Mouse (Mus musculus) kidney, embryonic 14.5 days (tissue): ENCODE results near the gene Tradd. TPM values are rescaled to one million over a fixed set of nuclear protein-coding genes. Genes with fewer than 3 reads are reported as not detected.

Experiments used
- ATAC-seq: fragments of 200-750 bp; cut with Nextera tagmentation; 2 replicates; pipeline ENCODE4 v1.8.0; 2017; ENCODE audit warnings: moderate number of reproducible peaks, mild to moderate bottlenecking, moderate TSS enrichment, moderate library complexity; ENCODE audit not compliant: low FRiP score, low TSS enrichment
- H3K27ac ChIP-seq: fragments of 300-500 bp; sonication (generic); 2 replicates; pipeline ENCODE4 v1.5.1; 2014; ENCODE audit warnings: low read depth, mild to moderate bottlenecking, low read length, moderate library complexity, mixed read lengths
- H3K27me3 ChIP-seq: fragments of 300-500 bp; sonication (generic); 2 replicates; pipeline ENCODE4 v1.6.1; 2014; ENCODE audit warnings: mild to moderate bottlenecking, low read length; ENCODE audit not compliant: control insufficient read depth, insufficient read depth
- H3K36me3 ChIP-seq: fragments of 300-500 bp; sonication (generic); 2 replicates; pipeline ENCODE4 v1.6.1; 2014; ENCODE audit warnings: low read length, mixed read lengths; ENCODE audit not compliant: control insufficient read depth, insufficient read depth
- H3K4me1 ChIP-seq: fragments of 300-500 bp; sonication (generic); 2 replicates; pipeline ENCODE4 v1.6.1; 2014; ENCODE audit warnings: low read length, mixed read lengths; ENCODE audit not compliant: control insufficient read depth, insufficient read depth
- H3K4me2 ChIP-seq: fragments of 300-500 bp; sonication (generic); replicated peaks from 2 replicates; pipeline ENCODE4 v1.6.1; 2014; ENCODE audit warnings: low read depth, mild to moderate bottlenecking, low read length
- H3K4me3 ChIP-seq: fragments of 300-500 bp; sonication (generic); 2 replicates; pipeline ENCODE4 v1.5.1; 2014; ENCODE audit warnings: mild to moderate bottlenecking, low read length
- H3K9ac ChIP-seq: fragments of 300-500 bp; sonication (generic); 2 replicates; pipeline ENCODE4 v1.6.1; 2014; ENCODE audit warnings: low read depth, mild to moderate bottlenecking, low read length, moderate library complexity
- H3K9me3 ChIP-seq: fragments of 300-500 bp; sonication (generic); 2 replicates; pipeline ENCODE4 v1.6.1; 2016; ENCODE audit warnings: low read length; ENCODE audit not compliant: control insufficient read depth
- WGBS: fragments of 180-500 bp; shearing (Covaris S2); extraction: QIAGEN DNeasy Blood & Tissue Kit; methylation state at CpG from one replicate; pipeline ENCODE4 v1.1.7; 2014; 5-methylcytosine and 5-hydroxymethylcytosine counted together
- polyA plus RNA-seq: library from polyadenylated mRNA; unstranded; fragments of >200 nt; fragmentation: Nextera tagmentation; extraction: Ambion mirVana; gene quantifications from 2 replicates; pipeline ENCODE4 v1.2.1, GENCODE M21; 2014

Gene Tradd
- 13.1 and 15.7 TPM in 2 replicates for polyA plus RNA-seq

GRCm38 (mm10) chr8:105264024-105264982 lies at the start of gene Tradd, which contains the start of gene Fbxl8:
Gene Tradd (minus strand): TSS chr8:105264609.
Gene Fbxl8 (plus strand): TSS chr8:105264648.
- WGBS: 1% methylated on average over 54 of the region's 54 CpGs
- Histone ChIP-seq H3K4me2 (peak within 1 kb of the TSS; percentile 53), H3K4me1 (peaks cover 18% of the 10 kb centered on the region), H3K36me3 (no peaks in the 10 kb centered on the region), H3K27ac (no peak within 1 kb of the TSS), H3K27me3 (peaks cover 67% of the 10 kb centered on the region), H3K9ac (peak within 1 kb of the TSS; percentile 48), H3K9me3 (peaks cover 4% of the 10 kb centered on the region; the same call in 1 of the 2 replicates), H3K4me3 (peak within 1 kb of the TSS; percentile 61)
- peak; percentile 55 for ATAC-seq

GRCm38 (mm10) chr8:105313622-105314402 lies 49.4 kb upstream of the Tradd start:
- Histone ChIP-seq H3K36me3 (peaks cover 55% of the 10 kb centered on the region; the same call in 1 of the 2 replicates), H3K4me1 (no peaks in the 10 kb centered on the region), H3K9me3 (no peaks in the 10 kb centered on the region), H3K27ac (no peak overlapping the region), H3K9ac (no peak overlapping the region), H3K4me3 (no peak overlapping the region), H3K27me3 (no peaks in the 10 kb centered on the region), H3K4me2 (no peak overlapping the region)
- no peak for ATAC-seq
- 75% methylated on average over 9 of the region's 9 CpGs for WGBS

GRCm38 (mm10) chr8:105312891-105313481 lies 48.6 kb upstream of the Tradd start:
- no peak overlapping the region for H3K9ac ChIP-seq
- no peaks in the 10 kb centered on the region for H3K4me1 ChIP-seq
- no peak overlapping the region for H3K4me2 ChIP-seq
- H3K27ac ChIP-seq: no peak overlapping the region
- H3K4me3 ChIP-seq: no peak overlapping the region
- ATAC-seq: no peak
- H3K27me3 ChIP-seq: no peaks in the 10 kb centered on the region
- H3K36me3 ChIP-seq: peaks cover 63% of the 10 kb centered on the region
- WGBS: 90% methylated on average over 8 of the region's 8 CpGs
- H3K9me3 ChIP-seq: no peaks in the 10 kb centered on the region

GRCm38 (mm10) chr8:105311718-105312117 lies 47.3 kb upstream of the Tradd start:
- no peak overlapping the region for H3K4me2 ChIP-seq
- 91% methylated on average over 1 of the region's 1 CpGs for WGBS
- H3K4me3 ChIP-seq: no peak overlapping the region
- H3K27ac ChIP-seq: no peak overlapping the region
- ATAC-seq: no peak
- no peaks in the 10 kb centered on the region for H3K27me3 ChIP-seq
- peaks cover 63% of the 10 kb centered on the region for H3K36me3 ChIP-seq
- no peaks in the 10 kb centered on the region for H3K4me1 ChIP-seq
- H3K9me3 ChIP-seq: no peaks in the 10 kb centered on the region
- no peak overlapping the region for H3K9ac ChIP-seq

GRCm38 (mm10) chr8:105310118-105310517 lies 45.7 kb upstream of the Tradd start:
- 89% methylated on average over 8 of the region's 8 CpGs for WGBS
- no peak overlapping the region for H3K4me2 ChIP-seq
- H3K9me3 ChIP-seq: no peaks in the 10 kb centered on the region
- no peak overlapping the region for H3K27ac ChIP-seq
- peaks cover 11% of the 10 kb centered on the region; the same call in 1 of the 2 replicates for H3K4me1 ChIP-seq
- no peaks in the 10 kb centered on the region for H3K27me3 ChIP-seq
- peaks cover 52% of the 10 kb centered on the region for H3K36me3 ChIP-seq
- H3K4me3 ChIP-seq: no peak overlapping the region
- no peak overlapping the region for H3K9ac ChIP-seq
- ATAC-seq: no peak

- Histone ChIP-seq H3K9ac (no peak overlapping the region), H3K27ac (no peak overlapping the region), H3K4me2 (no peak overlapping the region), H3K36me3 (peaks cover 50% of the 10 kb centered on the region), H3K4me1 (peaks cover 18% of the 10 kb centered on the region; the same call in 1 of the 2 replicates), H3K27me3 (no peaks in the 10 kb centered on the region), H3K9me3 (no peaks in the 10 kb centered on the region), H3K4me3 (no peak overlapping the region)
- ATAC-seq: no peak
- WGBS: 75% methylated on average over 15 of the region's 15 CpGs
These were observed 44.9 kb upstream of the Tradd start for GRCm38 (mm10) chr8:105309142-105309847.

- ATAC-seq: no peak
- Histone ChIP-seq H3K9ac (no peak overlapping the region), H3K4me3 (no peak overlapping the region), H3K36me3 (peaks cover 50% of the 10 kb centered on the region), H3K27ac (no peak overlapping the region), H3K4me2 (no peak overlapping the region), H3K9me3 (no peaks in the 10 kb centered on the region), H3K27me3 (no peaks in the 10 kb centered on the region), H3K4me1 (peaks cover 18% of the 10 kb centered on the region; the same call in 1 of the 2 replicates)
- WGBS: 94% methylated on average over 10 of the region's 10 CpGs
These were observed 44.0 kb upstream of the Tradd start for GRCm38 (mm10) chr8:105308428-105308827.

GRCm38 (mm10) chr8:105307670-105308069 lies 43.3 kb upstream of the Tradd start:
- Histone ChIP-seq H3K27me3 (no peaks in the 10 kb centered on the region), H3K4me2 (no peak overlapping the region), H3K27ac (no peak overlapping the region), H3K9me3 (no peaks in the 10 kb centered on the region), H3K4me1 (peaks cover 18% of the 10 kb centered on the region; the same call in 1 of the 2 replicates), H3K36me3 (peaks cover 48% of the 10 kb centered on the region), H3K9ac (no peak overlapping the region), H3K4me3 (no peak overlapping the region)
- ATAC-seq: no peak
- WGBS: 93% methylated on average over 13 of the region's 13 CpGs
